ENCODE assay signal across 8 mouse cellular contexts in the genomic region with DNA sequence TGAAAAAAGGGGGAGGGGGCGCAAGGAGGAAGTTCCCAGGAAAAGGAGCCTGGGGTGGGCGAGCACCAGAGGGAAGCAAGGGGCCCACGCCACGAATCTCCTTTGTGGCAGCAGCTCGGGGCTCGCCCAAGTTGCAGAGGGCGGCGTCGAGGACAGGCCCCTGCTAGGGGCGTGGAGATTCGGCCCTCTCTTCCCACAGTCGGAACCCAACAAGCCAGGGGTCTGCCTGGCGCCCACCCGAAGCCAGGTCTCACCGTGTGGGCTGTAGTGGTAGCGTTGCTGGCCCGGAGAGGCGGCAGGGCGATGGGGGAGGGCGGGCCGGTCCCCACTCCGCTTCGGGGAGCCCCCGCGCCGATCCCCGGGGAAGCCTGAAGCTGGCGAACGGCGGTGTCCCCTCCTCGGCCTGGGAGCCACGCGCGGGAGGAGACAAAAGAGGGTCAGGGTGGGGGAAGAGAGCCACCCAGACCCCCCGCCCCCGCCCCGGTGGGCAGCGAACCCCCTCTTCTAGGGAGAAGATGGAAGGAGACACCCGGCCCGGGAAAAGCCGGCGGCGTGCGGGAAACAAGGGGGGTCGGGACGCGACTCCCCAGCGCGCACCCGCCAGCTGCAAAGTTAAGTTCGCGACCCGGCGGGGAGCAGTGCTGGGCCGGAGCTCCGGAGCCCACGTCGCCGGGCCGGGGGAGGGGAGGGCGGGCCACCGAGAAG. TPM values are rescaled to one million over a fixed set of nuclear protein-coding genes. Genes with fewer than 3 reads are reported as not detected.
DNase-seq lines count a peak whose midpoint lies in the region; ATAC-seq and TF ChIP-seq lines count a peak whose summit lies in the region.

No protein-coding gene starts in this region.

- no peak for TF ChIP-seq POLR2A in olfactory bulb, adult 2 months (IDR thresholded peaks at IDR 0.05; ENCODE audit: insufficient read depth, low read depth, low read length)

- peaks cover 33% of the 10 kb centered on the region for H3K4me1 ChIP-seq in lung, embryonic 15.5 days
- H3K4me1 ChIP-seq in olfactory bulb, adult 2 months (ENCODE audit: control insufficient read depth, insufficient read depth, low read length): peaks cover 24% of the 10 kb centered on the region

- no peak for TF ChIP-seq CTCF in olfactory bulb, adult 2 months (IDR thresholded peaks at IDR 0.05; ENCODE audit: insufficient read depth, low read depth, low read length)

- peak; percentile 16; the same call in 1 of the 2 replicates for ATAC-seq in lung, embryonic 15.5 days (ENCODE audit: borderline replicate concordance, extremely low read depth, low FRiP score, low TSS enrichment)

- H3K9ac ChIP-seq in lung, embryonic 15.5 days: peak overlapping the region; percentile 97

- no peaks in the 10 kb centered on the region for H3K36me3 ChIP-seq in lung, embryonic 15.5 days

- under 1% methylated on average over 52 of the region's 62 CpGs for WGBS in lung, embryonic 15.5 days
- WGBS in olfactory bulb, adult 2 months: 2% methylated on average over 61 of the region's 62 CpGs

- no peaks in the 10 kb centered on the region for H3K27me3 ChIP-seq in lung, embryonic 15.5 days

- peak; percentile 24 to 29 for DNase-seq in layer of hippocampus, postnatal 14 days (ENCODE audit: low spot score in 2 of 2)
- no peak for DNase-seq in layer of hippocampus, adult 18-20 months (ENCODE audit: low spot score in 2 of 2)
- DNase-seq in cerebellum, postnatal 10 days: peak; percentile 58 to 63
- peak; percentile 40 to 63 for DNase-seq in gastrocnemius, postnatal 4 days (ENCODE audit: low spot score in 2 of 2)
- peak; percentile 46 for DNase-seq in kidney, adult 18-20 months
- peak; percentile 47 for DNase-seq in urinary bladder, postnatal 14 days (ENCODE audit: low spot score)

- peak overlapping the region; percentile 96 for H3K27ac ChIP-seq in lung, embryonic 15.5 days
- H3K27ac ChIP-seq in olfactory bulb, adult 2 months (ENCODE audit: insufficient read depth, low read depth, low read length): no peak overlapping the region

- peak overlapping the region; percentile 95 for H3K4me3 ChIP-seq in lung, embryonic 15.5 days
- peak overlapping the region; percentile 84 for H3K4me3 ChIP-seq in olfactory bulb, adult 2 months (ENCODE audit: insufficient read depth, low read depth, low read length)

- H3K9me3 ChIP-seq in lung, embryonic 15.5 days: no peaks in the 10 kb centered on the region

- peak overlapping the region; percentile 88 for H3K4me2 ChIP-seq in lung, embryonic 15.5 days

RNA-seq across cellular contexts. Expression of a gene that starts 2.0 kb away (rescaled TPM):
- 10 to 100 TPM; 65.0 TPM for total RNA-seq in layer of hippocampus, postnatal 14 days (2021)
- 10 to 100 TPM; 44.6 to 46.1 TPM for total RNA-seq in layer of hippocampus, adult 18-20 months (2021)
- total RNA-seq in gastrocnemius, postnatal 4 days (2021): 100 to 1,000 TPM in 1 of 2 experiments, 10 to 100 TPM in 1; 99.8 to 108 TPM
- polyA plus RNA-seq in lung, embryonic 15.5 days (2015; fragmentation: Nextera tagmentation; extraction: Ambion mirVana): 7.3 and 7.6 TPM in 2 replicates
- polyA plus RNA-seq in olfactory bulb, adult 2 months (2012; ENCODE audit: insufficient read depth, insufficient read length, low replicate concordance, missing spikeins): not detected in 2 replicates

Comparison
In these comparisons a context has a peak if more than half of its experiments do, and no peak if none do; other contexts are left out.
1. DNase-seq: peak in layer of hippocampus, postnatal 14 days (2 of 2), cerebellum, postnatal 10 days (2 of 2), gastrocnemius, postnatal 4 days (2 of 2), kidney, adult 18-20 months (single experiment) and urinary bladder, postnatal 14 days (single experiment); none in layer of hippocampus, adult 18-20 months (0 of 2).